Mouse (Mus musculus): Measurements from ENCODE around the gene Prr36. TPM values are rescaled to one million over a fixed set of nuclear protein-coding genes. Genes with fewer than 3 reads are reported as not detected.

Gene Prr36
- polyA plus RNA-seq, 1 experiment from 2014 or later = 0.12 TPM

GRCm38 (mm10) chr8:4211097-4211496 is 6.2 kb downstream of the Prr36 start:
- Histone ChIP-seq H3K27ac (ENCODE audit: low read depth) (no peak overlapping the region), H3K4me2 (ENCODE audit: low read depth, low read length) (no peak overlapping the region), H3K4me3 (ENCODE audit: low read depth, low read length) (no peak overlapping the region), H3K27me3 (ENCODE audit: insufficient read depth, low read length) (peaks cover 34% of the 10 kb centered on the region), H3K9me3 (ENCODE audit: low read length) (no peaks in the 10 kb centered on the region), H3K36me3 (replicated peaks; ENCODE audit: insufficient read depth, low read length) (no peaks in the 10 kb centered on the region), H3K9ac (replicated peaks) (no peak overlapping the region), H3K4me1 (ENCODE audit: insufficient read depth) (peaks cover 18% of the 10 kb centered on the region)
- WGBS (ENCODE audit: insufficient replicate concordance) = 70% methylated on average over 6 of the region's 6 CpGs
- ATAC-seq (no peak), DNase-seq (no peak)
- TF ChIP-seq EP300 (IDR thresholded peaks at IDR 0.05; ENCODE audit: low read depth) (no peak), CTCF (IDR thresholded peaks at IDR 0.05; ENCODE audit: low read depth) (0 out of 2 replicates have a peak, but pooled peaks have one; percentile 17)

- H3K4me3 ChIP-seq (ENCODE audit: low read depth, low read length) = no peak overlapping the region
- H3K27me3 ChIP-seq (ENCODE audit: insufficient read depth, low read length) = peaks cover 19% of the 10 kb centered on the region
- H3K9me3 ChIP-seq (ENCODE audit: low read length) = no peaks in the 10 kb centered on the region
- no peak overlapping the region for H3K27ac ChIP-seq (ENCODE audit: low read depth)
- no peak for ATAC-seq
- no peak overlapping the region for H3K9ac ChIP-seq (replicated peaks)
- no peak for DNase-seq
- TF ChIP-seq CTCF (IDR thresholded peaks at IDR 0.05; ENCODE audit: low read depth) (no peak), EP300 (IDR thresholded peaks at IDR 0.05; ENCODE audit: low read depth) (no peak)
- 68% methylated on average over 2 of the region's 2 CpGs for WGBS (ENCODE audit: insufficient replicate concordance)
- no peak overlapping the region for H3K4me2 ChIP-seq (ENCODE audit: low read depth, low read length)
- no peaks in the 10 kb centered on the region for H3K36me3 ChIP-seq (replicated peaks; ENCODE audit: insufficient read depth, low read length)
- H3K4me1 ChIP-seq (ENCODE audit: insufficient read depth) = no peaks in the 10 kb centered on the region
These were observed 10.3 kb downstream of the Prr36 start for GRCm38 (mm10) chr8:4207016-4207350.

- no peak for DNase-seq
- WGBS (ENCODE audit: insufficient replicate concordance) = 32% methylated on average over 43 of the region's 44 CpGs
- no peak overlapping the region for H3K27ac ChIP-seq (ENCODE audit: low read depth)
- no peak overlapping the region for H3K9ac ChIP-seq (replicated peaks)
- no peaks in the 10 kb centered on the region for H3K9me3 ChIP-seq (ENCODE audit: low read length)
- H3K36me3 ChIP-seq (replicated peaks; ENCODE audit: insufficient read depth, low read length) = no peaks in the 10 kb centered on the region
- no peaks in the 10 kb centered on the region for H3K4me1 ChIP-seq (ENCODE audit: insufficient read depth)
- H3K27me3 ChIP-seq (ENCODE audit: insufficient read depth, low read length) = peaks cover 19% of the 10 kb centered on the region
- H3K4me3 ChIP-seq (ENCODE audit: low read depth, low read length) = no peak overlapping the region
- TF ChIP-seq CTCF (IDR thresholded peaks at IDR 0.05; ENCODE audit: low read depth) = no peak
- TF ChIP-seq EP300 (IDR thresholded peaks at IDR 0.05; ENCODE audit: low read depth) = no peak
- no peak overlapping the region for H3K4me2 ChIP-seq (ENCODE audit: low read depth, low read length)
- ATAC-seq = no peak
These were observed 10.9 kb downstream of the Prr36 start for GRCm38 (mm10) chr8:4206182-4207015.

- no peaks in the 10 kb centered on the region for H3K36me3 ChIP-seq (replicated peaks; ENCODE audit: insufficient read depth, low read length)
- H3K4me2 ChIP-seq (ENCODE audit: low read depth, low read length) = no peak overlapping the region
- TF ChIP-seq CTCF (IDR thresholded peaks at IDR 0.05; ENCODE audit: low read depth) (no peak), EP300 (IDR thresholded peaks at IDR 0.05; ENCODE audit: low read depth) (no peak)
- no peaks in the 10 kb centered on the region for H3K9me3 ChIP-seq (ENCODE audit: low read length)
- 35% methylated on average over 38 of the region's 38 CpGs for WGBS (ENCODE audit: insufficient replicate concordance)
- no peak for DNase-seq
- no peak overlapping the region for H3K4me3 ChIP-seq (ENCODE audit: low read depth, low read length)
- no peak overlapping the region for H3K27ac ChIP-seq (ENCODE audit: low read depth)
- H3K9ac ChIP-seq (replicated peaks) = no peak overlapping the region
- no peak for ATAC-seq
- H3K4me1 ChIP-seq (ENCODE audit: insufficient read depth) = no peaks in the 10 kb centered on the region
- peaks cover 19% of the 10 kb centered on the region for H3K27me3 ChIP-seq (ENCODE audit: insufficient read depth, low read length)
These were observed 11.8 kb downstream of the Prr36 start for GRCm38 (mm10) chr8:4205246-4206123.

GRCm38 (mm10) chr8:4201321-4201720 is 15.9 kb downstream of the Prr36 start:
- Histone ChIP-seq H3K4me2 (ENCODE audit: low read depth, low read length) (no peak overlapping the region), H3K9ac (replicated peaks) (no peak overlapping the region), H3K4me3 (ENCODE audit: low read depth, low read length) (no peak overlapping the region), H3K27me3 (ENCODE audit: insufficient read depth, low read length) (peaks cover 10% of the 10 kb centered on the region; the same call in 1 of the 2 replicates), H3K36me3 (replicated peaks; ENCODE audit: insufficient read depth, low read length) (no peaks in the 10 kb centered on the region), H3K27ac (ENCODE audit: low read depth) (no peak overlapping the region), H3K4me1 (ENCODE audit: insufficient read depth) (no peaks in the 10 kb centered on the region), H3K9me3 (ENCODE audit: low read length) (no peaks in the 10 kb centered on the region)
- no peak for TF ChIP-seq EP300 (IDR thresholded peaks at IDR 0.05; ENCODE audit: low read depth)
- no peak for TF ChIP-seq CTCF (IDR thresholded peaks at IDR 0.05; ENCODE audit: low read depth)
- 29% methylated on average over 2 of the region's 2 CpGs for WGBS (ENCODE audit: insufficient replicate concordance)
- DNase-seq (no peak), ATAC-seq (peak; percentile 27; the same call in 1 of the 2 replicates)

- WGBS (ENCODE audit: insufficient replicate concordance) = 48% methylated on average over 7 of the region's 7 CpGs
- no peak overlapping the region for H3K9ac ChIP-seq (replicated peaks)
- no peaks in the 10 kb centered on the region for H3K27me3 ChIP-seq (ENCODE audit: insufficient read depth, low read length)
- peaks cover 15% of the 10 kb centered on the region for H3K4me1 ChIP-seq (ENCODE audit: insufficient read depth)
- no peak for ATAC-seq
- no peak overlapping the region for H3K4me3 ChIP-seq (ENCODE audit: low read depth, low read length)
- H3K36me3 ChIP-seq (replicated peaks; ENCODE audit: insufficient read depth, low read length) = no peaks in the 10 kb centered on the region
- H3K27ac ChIP-seq (ENCODE audit: low read depth) = no peak overlapping the region
- no peak for DNase-seq
- H3K9me3 ChIP-seq (ENCODE audit: low read length) = no peaks in the 10 kb centered on the region
- peak overlapping the region; percentile 31; the same call in 1 of the 2 replicates for H3K4me2 ChIP-seq (ENCODE audit: low read depth, low read length)
- TF ChIP-seq EP300 (IDR thresholded peaks at IDR 0.05; ENCODE audit: low read depth) = no peak
- no peak for TF ChIP-seq CTCF (IDR thresholded peaks at IDR 0.05; ENCODE audit: low read depth)
These were observed 23.7 kb downstream of the Prr36 start for GRCm38 (mm10) chr8:4193588-4193894.
